Mouse (Mus musculus) midbrain, embryonic 16.5 days (tissue): ENCODE data around the gene Atg3. TPM values are rescaled to one million over a fixed set of nuclear protein-coding genes. Genes with fewer than 3 reads are reported as not detected.

Experiments used
- ATAC-seq: fragments of 200-750 bp; cut with Nextera tagmentation; 2 replicates; pipeline ENCODE4 v1.8.0; 2017; ENCODE audit warnings: moderate TSS enrichment
- H3K27ac ChIP-seq: fragments of 300-500 bp; sonication (generic); 2 replicates; pipeline ENCODE4 v1.5.1; 2014; ENCODE audit warnings: mild to moderate bottlenecking, low read length, mixed read lengths
- H3K27me3 ChIP-seq: fragments of 300-500 bp; sonication (generic); 2 replicates; pipeline ENCODE4 v1.6.1; 2014; ENCODE audit warnings: low read depth, low read length, mixed read lengths; ENCODE audit not compliant: control insufficient read depth, insufficient read depth
- H3K36me3 ChIP-seq: fragments of 300-500 bp; sonication (generic); 2 replicates; pipeline ENCODE4 v1.6.1; 2014; ENCODE audit warnings: mild to moderate bottlenecking, low read length, moderate library complexity, mixed read lengths; ENCODE audit not compliant: control insufficient read depth, insufficient read depth
- H3K4me1 ChIP-seq: fragments of 300-500 bp; sonication (generic); 2 replicates; pipeline ENCODE4 v1.6.1; 2014; ENCODE audit warnings: mild to moderate bottlenecking, low read length, mixed read lengths; ENCODE audit not compliant: control insufficient read depth, insufficient read depth
- H3K4me2 ChIP-seq: fragments of 300-500 bp; sonication (generic); 2 replicates; pipeline ENCODE4 v1.6.1; 2014; ENCODE audit warnings: mild to moderate bottlenecking, low read length, mixed read lengths
- H3K4me3 ChIP-seq: fragments of 300-500 bp; sonication (generic); 2 replicates; pipeline ENCODE4 v1.5.1; 2014; ENCODE audit warnings: low read depth, mild to moderate bottlenecking, low read length, moderate library complexity, mixed read lengths
- H3K9ac ChIP-seq: fragments of 300-500 bp; sonication (generic); 2 replicates; pipeline ENCODE4 v1.6.1; 2014; ENCODE audit warnings: low read depth, low read length, mixed read lengths
- H3K9me3 ChIP-seq: fragments of 300-500 bp; sonication (generic); replicated peaks from 2 replicates; pipeline ENCODE4 v1.6.1; 2014; ENCODE audit warnings: mild to moderate bottlenecking, low read length, mixed read lengths; ENCODE audit not compliant: control insufficient read depth, poor library complexity, severe bottlenecking
- WGBS: fragments of 180-500 bp; shearing (Covaris S2); extraction: QIAGEN DNeasy Blood & Tissue Kit; methylation state at CpG from one replicate; pipeline ENCODE4 v1.1.7; 2014; 5-methylcytosine and 5-hydroxymethylcytosine counted together
- polyA plus RNA-seq: library from polyadenylated mRNA; unstranded; fragments of >200 nt; fragmentation: Nextera tagmentation; extraction: Ambion mirVana; gene quantifications from 2 replicates; pipeline ENCODE4 v1.2.1, GENCODE M21; 2015

Gene Atg3
- polyA plus RNA-seq, 1 experiment from 2014 or later = 47.5 TPM

DNA sequence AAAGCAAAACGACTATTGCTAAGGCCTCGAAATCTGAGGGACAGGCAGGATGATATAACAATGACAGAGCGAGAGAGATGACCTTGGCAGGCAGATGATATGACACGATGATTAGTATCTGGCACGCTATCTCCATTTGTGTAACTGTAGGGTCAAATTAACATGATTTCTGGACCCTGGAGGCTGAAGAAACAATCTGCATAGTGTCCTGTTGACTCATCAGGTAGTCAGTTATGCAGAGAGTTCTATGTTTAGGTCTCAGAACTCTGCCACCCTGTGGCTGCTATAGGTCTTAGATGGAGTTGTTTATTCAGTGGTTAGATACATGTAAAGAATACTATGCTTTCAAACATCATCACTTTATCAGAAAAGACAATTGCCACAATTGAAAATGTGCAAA is 16.9 kb upstream of the Atg3 start:
- Histone ChIP-seq H3K4me1 (no peaks in the 10 kb centered on the region), H3K9ac (no peak overlapping the region), H3K36me3 (peaks cover 62% of the 10 kb centered on the region), H3K4me2 (no peak overlapping the region), H3K9me3 (no peaks in the 10 kb centered on the region), H3K4me3 (no peak overlapping the region), H3K27me3 (no peaks in the 10 kb centered on the region), H3K27ac (no peak overlapping the region)
- WGBS = 97% methylated on average over 5 of the region's 5 CpGs
- no peak for ATAC-seq

DNA sequence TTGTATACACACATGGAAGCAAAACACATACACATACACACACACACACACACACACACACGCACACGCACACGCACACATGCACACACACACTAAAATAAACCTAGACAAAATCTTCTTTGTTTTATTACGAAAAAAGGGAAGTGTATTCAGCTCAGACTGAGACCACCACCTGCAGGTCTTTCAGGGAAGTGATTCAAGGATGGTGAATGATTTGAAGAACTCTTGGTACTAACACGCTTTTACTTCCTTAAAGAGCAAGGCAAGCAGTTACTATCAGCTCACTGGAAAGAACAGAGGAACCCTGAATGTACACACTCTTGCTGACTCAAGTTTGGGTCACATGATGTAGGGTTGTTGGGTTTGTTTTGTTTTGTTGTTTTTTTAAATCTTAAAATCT is 16.0 kb upstream of the Atg3 start:
- Histone ChIP-seq H3K27ac (no peak overlapping the region), H3K9ac (no peak overlapping the region), H3K9me3 (no peaks in the 10 kb centered on the region), H3K4me2 (no peak overlapping the region), H3K4me1 (no peaks in the 10 kb centered on the region), H3K4me3 (no peak overlapping the region), H3K27me3 (no peaks in the 10 kb centered on the region), H3K36me3 (peaks cover 66% of the 10 kb centered on the region)
- ATAC-seq = no peak
- WGBS = 88% methylated on average over 5 of the region's 5 CpGs

DNA sequence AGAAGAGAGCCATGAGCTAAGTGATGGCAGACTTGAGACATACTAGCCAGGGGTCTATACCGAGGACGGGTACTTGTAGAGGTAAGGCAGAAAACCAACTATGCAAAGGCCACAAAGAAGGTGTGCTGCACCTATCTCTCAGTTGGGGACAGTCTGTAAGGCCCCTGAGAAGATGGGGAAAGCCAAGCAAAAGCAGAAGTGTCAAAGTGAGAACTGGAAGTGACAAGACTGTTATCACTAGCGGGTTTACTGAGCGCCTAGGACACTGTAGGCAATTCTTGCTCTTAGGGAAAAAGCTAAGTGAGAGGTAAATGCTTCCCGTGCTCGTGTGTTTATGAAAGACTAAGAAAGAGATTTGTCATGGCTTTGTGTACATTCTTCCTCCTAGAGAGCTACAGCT is 13.5 kb upstream of the Atg3 start:
- Histone ChIP-seq H3K4me1 (no peaks in the 10 kb centered on the region), H3K4me2 (no peak overlapping the region), H3K27ac (no peak overlapping the region), H3K27me3 (no peaks in the 10 kb centered on the region), H3K9ac (no peak overlapping the region), H3K4me3 (no peak overlapping the region), H3K36me3 (peaks cover 61% of the 10 kb centered on the region), H3K9me3 (no peaks in the 10 kb centered on the region)
- ATAC-seq = no peak
- WGBS = 92% methylated on average over 6 of the region's 6 CpGs

DNA sequence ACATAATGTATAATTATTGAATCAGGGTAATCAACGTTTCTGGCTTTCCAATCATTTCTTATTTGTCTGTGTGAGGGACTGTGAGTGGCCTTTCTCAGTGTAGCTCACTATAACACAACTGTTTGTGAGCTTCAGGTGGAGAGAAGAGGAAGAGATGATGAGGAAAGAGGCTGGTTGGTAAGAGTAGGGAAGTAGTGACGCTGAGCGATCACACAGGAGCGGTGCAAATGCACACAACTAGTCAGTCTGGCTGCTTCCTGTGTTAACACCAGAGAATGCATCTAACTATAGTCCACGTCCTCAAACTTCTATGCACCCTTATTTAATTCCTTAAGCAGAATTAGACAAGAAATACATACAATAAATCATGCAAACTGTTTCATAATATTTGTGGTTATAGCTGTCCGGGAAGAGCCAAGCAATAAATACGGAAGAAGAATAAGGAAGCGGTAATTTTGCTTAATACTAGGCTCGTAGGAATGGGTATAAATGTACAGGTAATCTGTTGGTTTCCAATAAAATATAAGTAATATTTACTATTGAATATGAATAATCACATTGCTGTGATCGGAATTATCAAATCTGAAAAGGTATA is 10.0 kb upstream of the Atg3 start:
- Histone ChIP-seq H3K27me3 (no peaks in the 10 kb centered on the region), H3K4me3 (no peak overlapping the region), H3K9ac (no peak overlapping the region), H3K36me3 (peaks cover 48% of the 10 kb centered on the region), H3K4me2 (no peak overlapping the region), H3K9me3 (no peaks in the 10 kb centered on the region), H3K4me1 (no peaks in the 10 kb centered on the region), H3K27ac (no peak overlapping the region)
- ATAC-seq = no peak
- 94% methylated on average over 10 of the region's 10 CpGs for WGBS

DNA sequence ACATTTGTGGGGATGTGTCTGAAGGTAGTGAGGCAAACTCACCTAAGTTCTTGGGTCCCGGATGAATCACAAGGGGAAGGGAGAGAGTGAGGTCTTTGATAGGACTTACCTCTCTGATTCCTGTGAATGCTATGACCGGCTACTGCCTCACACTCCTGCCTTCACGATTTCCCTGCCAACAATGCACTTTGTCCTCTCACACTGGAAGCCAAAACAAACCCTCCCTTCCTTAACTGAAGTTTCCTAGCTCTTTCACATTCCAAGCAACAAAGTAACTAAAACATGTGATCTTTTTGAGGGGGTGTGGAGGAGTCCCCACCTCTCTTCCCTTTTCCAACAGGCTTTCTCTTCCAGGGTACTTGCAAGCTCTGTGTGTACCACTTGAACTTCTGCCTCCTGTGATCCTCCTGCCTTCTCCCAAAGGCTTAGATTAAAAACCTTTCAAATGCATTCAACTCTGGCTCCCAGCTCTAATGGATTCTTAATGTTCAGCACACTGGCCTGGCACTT is 3.8 kb upstream of the Atg3 start:
- Histone ChIP-seq H3K27me3 (no peaks in the 10 kb centered on the region), H3K4me3 (no peak overlapping the region), H3K4me2 (no peak overlapping the region), H3K27ac (no peak overlapping the region), H3K36me3 (peaks cover 11% of the 10 kb centered on the region), H3K9ac (no peak overlapping the region), H3K9me3 (no peaks in the 10 kb centered on the region), H3K4me1 (peaks cover 12% of the 10 kb centered on the region)
- no peak for ATAC-seq
- 89% methylated on average over 3 of the region's 3 CpGs for WGBS

DNA sequence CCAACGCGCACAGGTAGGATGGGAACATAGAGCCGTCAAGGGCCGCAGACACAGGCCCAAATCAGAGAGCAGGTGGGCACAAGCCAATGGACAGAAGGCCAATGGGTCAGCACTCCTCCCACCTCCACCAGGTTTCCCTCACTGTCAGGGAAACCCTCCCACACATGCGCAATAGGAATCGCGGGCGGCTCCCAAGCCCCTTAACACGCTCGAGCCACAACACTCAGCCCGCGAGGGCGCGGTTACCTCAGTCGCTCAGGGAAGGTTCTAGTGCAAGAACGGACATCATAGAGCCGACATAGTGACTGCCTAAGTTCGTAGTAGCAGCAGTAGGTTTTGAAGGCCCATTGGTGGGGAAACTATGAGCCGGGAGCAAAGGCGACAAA is 456 bp upstream of the Atg3 start:
- Histone ChIP-seq H3K27me3 (no peaks in the 10 kb centered on the region), H3K4me3 (peak overlapping the region; percentile 95), H3K4me1 (peaks cover 25% of the 10 kb centered on the region), H3K9me3 (no peaks in the 10 kb centered on the region), H3K9ac (peak overlapping the region; percentile 93), H3K36me3 (peaks cover 2% of the 10 kb centered on the region; the same call in 1 of the 2 replicates), H3K4me2 (peak overlapping the region; percentile 89), H3K27ac (peak overlapping the region; percentile 92)
- ATAC-seq = peak; percentile 89
- 1% methylated on average over 20 of the region's 20 CpGs for WGBS

DNA sequence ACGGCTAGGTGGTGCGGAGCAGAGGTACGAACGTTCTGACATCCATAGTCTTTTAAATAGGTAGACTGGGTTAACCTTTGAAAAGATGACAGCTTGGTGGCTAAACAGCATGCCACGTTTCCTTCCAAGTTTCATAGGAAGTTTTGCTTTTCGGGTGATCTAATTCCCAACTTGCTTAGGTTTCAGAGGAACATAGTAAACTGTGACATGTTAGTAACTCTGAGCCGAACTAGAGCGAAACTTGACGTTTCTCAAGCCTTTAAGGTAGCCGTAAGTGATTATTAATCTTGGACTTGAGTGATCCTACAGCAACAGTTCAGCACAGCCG is 768 bp downstream of the Atg3 start:
- peaks cover 2% of the 10 kb centered on the region; the same call in 1 of the 2 replicates for H3K36me3 ChIP-seq
- no peaks in the 10 kb centered on the region for H3K27me3 ChIP-seq
- peak overlapping the region; percentile 92 for H3K27ac ChIP-seq
- H3K4me3 ChIP-seq = peak overlapping the region; percentile 95
- H3K4me1 ChIP-seq = peaks cover 25% of the 10 kb centered on the region
- H3K9ac ChIP-seq = peak overlapping the region; percentile 93
- peak overlapping the region; percentile 81 for H3K4me2 ChIP-seq
- no peaks in the 10 kb centered on the region for H3K9me3 ChIP-seq
- WGBS = 7% methylated on average over 11 of the region's 11 CpGs
- ATAC-seq = no peak

DNA sequence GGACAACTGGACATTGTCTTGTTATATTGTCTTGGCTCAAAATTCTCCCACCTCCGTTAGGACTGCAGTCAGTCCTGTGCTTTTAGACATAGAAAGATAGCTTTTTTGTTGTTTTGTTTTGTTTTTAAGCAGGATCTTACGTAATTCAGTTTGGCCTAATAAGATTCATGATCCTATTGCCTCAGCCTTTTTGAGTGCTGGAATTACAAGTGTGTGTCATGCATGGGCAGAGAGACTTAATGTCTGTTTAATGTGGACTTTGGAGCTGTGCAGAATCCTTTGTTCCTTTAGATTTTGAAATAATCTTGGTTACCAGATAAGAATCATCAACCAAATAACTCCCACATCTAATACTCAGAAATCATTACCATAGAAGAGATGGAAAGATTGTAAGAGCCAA is 20.0 kb downstream of the Atg3 start:
- H3K36me3 ChIP-seq = peaks cover 7% of the 10 kb centered on the region; the same call in 1 of the 2 replicates
- H3K9me3 ChIP-seq = no peaks in the 10 kb centered on the region
- H3K4me2 ChIP-seq = no peak overlapping the region
- 84% methylated on average over 2 of the region's 2 CpGs for WGBS
- H3K27me3 ChIP-seq = no peaks in the 10 kb centered on the region
- no peak overlapping the region for H3K27ac ChIP-seq
- no peak overlapping the region for H3K9ac ChIP-seq
- H3K4me3 ChIP-seq = no peak overlapping the region
- H3K4me1 ChIP-seq = no peaks in the 10 kb centered on the region
- ATAC-seq = no peak

DNA sequence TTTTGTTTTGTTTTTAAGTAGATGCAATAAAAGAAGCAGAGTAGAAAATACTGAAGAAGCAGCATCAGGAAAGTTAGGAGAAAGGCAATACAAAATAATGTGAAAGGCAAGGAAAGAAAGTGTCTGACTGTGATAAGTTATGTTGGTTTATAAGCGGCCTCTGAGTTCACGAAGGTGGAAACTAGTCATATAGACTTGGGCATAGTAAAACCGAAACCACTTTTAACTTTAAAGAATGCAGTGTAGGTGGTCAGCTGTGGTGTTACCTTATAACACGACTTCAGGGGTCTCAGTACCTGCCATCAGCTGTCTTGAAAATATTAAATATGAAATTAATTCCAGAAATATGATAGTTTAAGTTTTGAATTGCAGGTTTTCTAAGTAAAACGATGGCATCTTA is 23.2 kb downstream of the Atg3 start:
- no peaks in the 10 kb centered on the region for H3K27me3 ChIP-seq
- no peak for ATAC-seq
- peaks cover 8% of the 10 kb centered on the region for H3K36me3 ChIP-seq
- H3K4me2 ChIP-seq = no peak overlapping the region
- no peak overlapping the region for H3K27ac ChIP-seq
- WGBS = 94% methylated on average over 5 of the region's 5 CpGs
- H3K4me1 ChIP-seq = no peaks in the 10 kb centered on the region
- no peak overlapping the region for H3K4me3 ChIP-seq
- H3K9ac ChIP-seq = no peak overlapping the region
- no peaks in the 10 kb centered on the region for H3K9me3 ChIP-seq
